Mouse (Mus musculus) cerebellum, adult 11-12 months (tissue): ENCODE data around the gene Olfr582.

Experiments used
- DNase-seq: peaks from one replicate; pipeline ENCODE4 v3.0.0; 2022

Olfr582 gene

DNA sequence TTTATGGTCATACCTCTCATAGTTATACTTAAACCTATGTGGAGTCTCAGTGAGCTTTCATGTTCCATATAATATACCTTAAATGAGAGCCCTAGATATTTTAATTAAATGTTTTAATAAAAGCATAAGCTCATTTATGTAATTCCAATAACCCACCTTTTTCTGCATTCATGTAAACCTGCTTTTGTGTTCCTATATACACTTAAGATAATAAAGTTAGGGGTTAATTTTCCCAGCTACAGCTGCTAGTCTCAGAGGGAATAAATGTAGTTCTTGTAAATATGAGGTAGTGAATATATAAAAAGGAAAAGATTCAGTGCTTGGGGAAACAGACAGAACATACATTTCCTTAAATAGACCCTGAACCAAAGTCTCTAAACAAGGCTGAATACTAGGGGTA, at the start of gene Olfr582:
TSS of gene Olfr582 (plus strand) at position 301 of the 400 bp plus-strand sequence.
- no peak for DNase-seq

DNA sequence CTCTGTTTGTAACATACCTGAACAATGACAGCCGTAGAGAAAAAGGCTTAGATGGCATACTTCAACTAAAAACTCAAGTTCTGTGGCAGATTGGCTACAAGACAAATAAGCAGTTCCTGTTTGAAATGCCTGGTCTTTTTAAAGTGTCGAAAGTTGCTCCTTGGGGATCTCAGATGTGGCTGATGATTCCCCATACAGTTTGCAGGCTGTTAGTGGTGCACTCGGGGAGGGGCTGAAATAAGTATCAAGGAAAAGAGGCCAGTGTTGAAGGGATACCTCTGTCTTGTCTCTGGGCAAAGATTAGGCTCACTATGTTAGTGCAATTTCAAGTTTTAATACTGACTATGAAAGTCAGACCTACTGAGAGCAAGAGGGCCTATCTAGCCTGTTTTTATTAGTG, 48.6 kb upstream of the Olfr582 start, which contains the start of gene Olfr578:
TSS of gene Olfr578 (minus strand) at position 101 of the 400 bp plus-strand sequence.
- DNase-seq = no peak

DNA sequence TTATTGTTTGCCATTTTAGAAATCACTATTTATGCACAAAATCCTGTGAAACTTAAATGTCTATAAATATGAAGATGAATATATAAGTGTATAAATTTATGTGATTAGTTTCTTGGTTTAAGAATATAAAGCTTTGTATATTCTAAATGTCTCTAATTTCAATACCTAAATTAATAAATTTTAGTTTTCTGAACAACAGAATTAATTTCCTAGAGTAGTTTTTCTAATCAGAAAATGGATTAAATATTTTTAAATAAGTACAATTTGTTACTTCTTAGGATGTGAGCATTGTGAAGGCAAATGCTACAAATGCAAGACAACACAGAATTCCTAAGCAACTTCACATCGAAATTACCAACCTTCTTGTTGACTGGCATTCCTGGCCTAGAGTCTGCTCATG, 13.2 kb downstream of the Olfr582 start, which contains the start of gene Olfr583:
TSS of gene Olfr583 (plus strand) at position 301 of the 400 bp plus-strand sequence.
- DNase-seq = no peak

DNA sequence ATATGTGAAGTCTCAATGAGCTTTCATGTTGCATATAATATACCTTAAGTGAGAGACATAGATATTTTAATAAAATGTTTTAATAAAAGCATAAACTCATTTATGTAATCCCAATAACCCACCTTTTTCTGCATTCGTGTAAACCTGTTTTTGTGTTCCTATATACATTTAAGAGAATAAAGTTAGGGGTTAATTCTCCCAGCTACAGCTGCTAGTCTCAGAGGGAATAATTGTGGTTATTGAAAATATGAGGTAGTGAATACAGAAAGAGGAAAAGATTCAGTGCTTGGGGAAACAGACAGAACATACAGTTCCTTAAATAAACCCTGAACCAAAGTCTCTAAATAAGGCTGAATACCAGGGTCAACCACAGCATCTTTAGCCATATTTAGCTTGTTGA, 43.8 kb downstream of the Olfr582 start, which contains the start of gene Olfr584:
TSS of gene Olfr584 (plus strand) at position 301 of the 400 bp plus-strand sequence.
- no peak for DNase-seq
